Mouse (Mus musculus) cortical plate, adult 2 months (tissue): ENCODE measurements around the gene Camk1d.

Experiments
- CTCF ChIP-seq: fragments of 200-500 bp; IDR thresholded peaks from 2 replicates; pipeline ENCODE4 v1.5.1; 2011; ENCODE audit warnings: mild to moderate bottlenecking, control low read depth, low read length; ENCODE audit not compliant: insufficient read depth; ENCODE audit errors: extremely low read depth
- POLR2A ChIP-seq: fragments of 200-500 bp; IDR thresholded peaks from 2 replicates; pipeline ENCODE4 v1.6.1; 2011; ENCODE audit warnings: mild to moderate bottlenecking, low read length, control low read depth; ENCODE audit not compliant: insufficient read depth; ENCODE audit errors: extremely low read depth

DNA sequence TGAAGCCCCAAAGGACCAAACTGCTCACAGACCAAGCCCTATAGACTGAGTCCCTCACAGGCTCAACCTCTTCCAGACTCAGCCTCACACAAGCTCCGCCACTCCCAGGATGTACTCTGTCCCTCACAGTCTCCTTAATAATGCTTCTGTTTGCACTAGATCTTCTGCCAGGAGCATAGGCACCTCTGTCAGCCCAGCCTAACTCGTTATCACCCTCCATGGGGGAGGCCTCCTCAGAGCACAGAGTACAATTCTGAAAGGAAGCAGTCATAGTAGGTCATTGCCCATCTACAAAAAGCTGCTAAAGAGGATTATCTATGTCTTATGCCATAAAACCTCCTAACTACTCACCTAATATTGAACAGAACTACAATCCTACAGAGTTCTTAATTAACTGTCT, 276.6 kb downstream of the Camk1d start:
- no peak for TF ChIP-seq POLR2A
- no peak for TF ChIP-seq CTCF
